In genomic region chr4:118000605-118001208, GRCm38 (mm10) we compare ENCODE assay signal across 13 mouse cellular contexts.
A peak's percentile ranks its signal among the peaks of the same experiment; 100 is the strongest.
DNase-seq lines count a peak whose midpoint lies in the region; ATAC-seq and TF ChIP-seq lines count a peak whose summit lies in the region.
"Had no signal": no experiment of that assay in that cellular context is flagged by ENCODE, and none has a peak within 500 bp of the region (broad histone marks: within the 10 kb centered on the region; RNA-seq: fewer than 3 reads in every experiment).

No protein-coding gene starts in this region.

- H3K9ac ChIP-seq in forebrain, embryonic 12.5 days: no peak overlapping the region
- H3K9ac ChIP-seq in lung, embryonic 16.5 days (ENCODE audit: low read length): 0 out of 2 replicates have a peak overlapping the region, but pooled peaks have one; percentile 25
- H3K9ac ChIP-seq in lung, postnatal 0 days (replicated peaks; ENCODE audit: low read depth): no peak overlapping the region
- H3K9ac ChIP-seq: forebrain, embryonic 13.5 days had no signal

- no peaks in the 10 kb centered on the region for H3K27me3 ChIP-seq in forebrain, embryonic 10.5 days (ENCODE audit: poor library complexity, severe bottlenecking)
- H3K27me3 ChIP-seq in forebrain, embryonic 12.5 days: no peaks in the 10 kb centered on the region
- no peaks in the 10 kb centered on the region for H3K27me3 ChIP-seq in lung, embryonic 16.5 days (ENCODE audit: control insufficient read depth, insufficient read depth, low read depth, low read length)
- no peaks in the 10 kb centered on the region for H3K27me3 ChIP-seq in lung, postnatal 0 days (replicated peaks; ENCODE audit: insufficient read depth, low read length)
- H3K27me3 ChIP-seq in thymus, adult 2 months (ENCODE audit: control insufficient read depth, insufficient read depth, low read length): no peaks in the 10 kb centered on the region
- H3K27me3 ChIP-seq: forebrain, embryonic 13.5 days had no signal

- TF ChIP-seq POLR2A in thymus, adult 2 months (IDR thresholded peaks at IDR 0.05; ENCODE audit: control insufficient read depth, extremely low read depth, insufficient read depth, low read length, poor library complexity): no peak

- H3K27ac ChIP-seq in forebrain, embryonic 10.5 days: 0 out of 2 replicates have a peak overlapping the region, but pooled peaks have one; percentile 20
- no peak overlapping the region for H3K27ac ChIP-seq in forebrain, embryonic 12.5 days
- H3K27ac ChIP-seq in lung, embryonic 16.5 days (ENCODE audit: low read length): no peak overlapping the region
- no peak overlapping the region for H3K27ac ChIP-seq in lung, postnatal 0 days (ENCODE audit: low read length)
- H3K27ac ChIP-seq in thymus, adult 2 months (ENCODE audit: control insufficient read depth, insufficient read depth, low read length): no peak overlapping the region
- H3K27ac ChIP-seq: forebrain, embryonic 13.5 days; heart, adult 2 months had no signal

- H3K9me3 ChIP-seq in forebrain, embryonic 10.5 days: no peaks in the 10 kb centered on the region
- no peaks in the 10 kb centered on the region for H3K9me3 ChIP-seq in forebrain, embryonic 12.5 days
- no peaks in the 10 kb centered on the region for H3K9me3 ChIP-seq in lung, embryonic 16.5 days (ENCODE audit: control insufficient read depth, low read length)
- H3K9me3 ChIP-seq in lung, postnatal 0 days (ENCODE audit: low read length): no peaks in the 10 kb centered on the region
- H3K9me3 ChIP-seq: forebrain, embryonic 13.5 days had no signal

- no peak for TF ChIP-seq CTCF in lung, postnatal 0 days (IDR thresholded peaks at IDR 0.05)
- TF ChIP-seq CTCF in thymus, adult 2 months (IDR thresholded peaks at IDR 0.05; ENCODE audit: borderline replicate concordance, control insufficient read depth, extremely low read depth, insufficient read depth, low read length, poor library complexity): no peak

- H3K36me3 ChIP-seq in forebrain, embryonic 10.5 days (replicated peaks): no peaks in the 10 kb centered on the region
- no peaks in the 10 kb centered on the region for H3K36me3 ChIP-seq in forebrain, embryonic 12.5 days (replicated peaks)
- no peaks in the 10 kb centered on the region for H3K36me3 ChIP-seq in lung, embryonic 16.5 days (ENCODE audit: control insufficient read depth, insufficient read depth, low read length)
- no peaks in the 10 kb centered on the region for H3K36me3 ChIP-seq in lung, postnatal 0 days (ENCODE audit: insufficient read depth, low read length)
- H3K36me3 ChIP-seq in thymus, adult 2 months (ENCODE audit: control insufficient read depth, insufficient read depth, low read length): no peaks in the 10 kb centered on the region

- DNase-seq in forebrain, embryonic 10.5 days (ENCODE audit: extremely low spot score, low spot score): no peak
- no peak for DNase-seq in lung, postnatal 0 days (ENCODE audit: low spot score)
- DNase-seq in kidney, adult 9 months: peak; percentile 71
- DNase-seq in mesoderm, embryonic 11.5 days (ENCODE audit: low read depth, low spot score): peak; percentile 47
- DNase-seq in thymus, adult 2 months: no peak
- DNase-seq: cerebellum, adult 9-11 months; lung, postnatal 10 days had no signal

- no peak for ATAC-seq in forebrain, embryonic 12.5 days (ENCODE audit: low FRiP score)
- ATAC-seq in lung, embryonic 16.5 days (ENCODE audit: low read depth): no peak
- no peak for ATAC-seq in lung, postnatal 0 days
- no peak for ATAC-seq in erythroblast, adult 5-6 weeks (replicated peaks; ENCODE audit: low FRiP score, poor library complexity, severe bottlenecking)
- ATAC-seq: forebrain, embryonic 13.5 days; inflammation-experienced regulatory T-cells, adult 6 months had no signal

- no peak overlapping the region for H3K4me2 ChIP-seq in forebrain, embryonic 12.5 days
- H3K4me2 ChIP-seq in lung, embryonic 16.5 days (ENCODE audit: low read depth, low read length): no peak overlapping the region
- no peak overlapping the region for H3K4me2 ChIP-seq in lung, postnatal 0 days (replicated peaks; ENCODE audit: low read depth, low read length)
- H3K4me2 ChIP-seq: forebrain, embryonic 13.5 days had no signal

- H3K4me1 ChIP-seq in forebrain, embryonic 10.5 days: peaks cover 50% of the 10 kb centered on the region
- peaks cover 16% of the 10 kb centered on the region for H3K4me1 ChIP-seq in forebrain, embryonic 12.5 days
- H3K4me1 ChIP-seq in lung, embryonic 16.5 days (replicated peaks; ENCODE audit: control insufficient read depth, insufficient read depth, low read length): peaks cover 32% of the 10 kb centered on the region
- peaks cover 15% of the 10 kb centered on the region; the same call in 1 of the 2 replicates for H3K4me1 ChIP-seq in lung, postnatal 0 days (ENCODE audit: insufficient read depth, low read depth, low read length)
- peaks cover 6% of the 10 kb centered on the region; the same call in 1 of the 2 replicates for H3K4me1 ChIP-seq in thymus, adult 2 months (replicated peaks; ENCODE audit: control insufficient read depth, insufficient read depth, low read length)

- TF ChIP-seq EP300 in lung, postnatal 0 days (IDR thresholded peaks at IDR 0.05): no peak

- WGBS in forebrain, embryonic 10.5 days: 75% methylated on average over 10 of the region's 10 CpGs
- WGBS in forebrain, embryonic 12.5 days: 85% methylated on average over 10 of the region's 10 CpGs
- 37% methylated on average over 10 of the region's 10 CpGs for WGBS in lung, embryonic 16.5 days
- WGBS in lung, postnatal 0 days: 47% methylated on average over 10 of the region's 10 CpGs
- 88% methylated on average over 10 of the region's 10 CpGs for WGBS in thymus, adult 2 months

- H3K4me3 ChIP-seq in forebrain, embryonic 10.5 days: no peak overlapping the region
- no peak overlapping the region for H3K4me3 ChIP-seq in forebrain, embryonic 12.5 days (replicated peaks)
- no peak overlapping the region for H3K4me3 ChIP-seq in lung, embryonic 16.5 days (ENCODE audit: low read length)
- H3K4me3 ChIP-seq in lung, postnatal 0 days (ENCODE audit: low read depth, low read length): no peak overlapping the region
- no peak overlapping the region for H3K4me3 ChIP-seq in thymus, adult 2 months (ENCODE audit: control insufficient read depth, insufficient read depth, low read length)
- H3K4me3 ChIP-seq: forebrain, embryonic 13.5 days; heart, adult 2 months had no signal

Comparison
In these comparisons a context has a peak if more than half of its experiments do, and no peak if none do; other contexts are left out.
1. DNase-seq: peak in kidney, adult 9 months (single experiment) and mesoderm, embryonic 11.5 days (single experiment); none in forebrain, embryonic 10.5 days (single experiment), lung, postnatal 0 days (single experiment) and thymus, adult 2 months (single experiment).